Mouse (Mus musculus): ENCODE data around the gene Nudt22. TPM values are rescaled to one million over a fixed set of nuclear protein-coding genes. Genes with fewer than 3 reads are reported as not detected.

The Nudt22 gene
- polyA plus RNA-seq, 1 experiment from 2014 or later: 23.9 TPM

DNA sequence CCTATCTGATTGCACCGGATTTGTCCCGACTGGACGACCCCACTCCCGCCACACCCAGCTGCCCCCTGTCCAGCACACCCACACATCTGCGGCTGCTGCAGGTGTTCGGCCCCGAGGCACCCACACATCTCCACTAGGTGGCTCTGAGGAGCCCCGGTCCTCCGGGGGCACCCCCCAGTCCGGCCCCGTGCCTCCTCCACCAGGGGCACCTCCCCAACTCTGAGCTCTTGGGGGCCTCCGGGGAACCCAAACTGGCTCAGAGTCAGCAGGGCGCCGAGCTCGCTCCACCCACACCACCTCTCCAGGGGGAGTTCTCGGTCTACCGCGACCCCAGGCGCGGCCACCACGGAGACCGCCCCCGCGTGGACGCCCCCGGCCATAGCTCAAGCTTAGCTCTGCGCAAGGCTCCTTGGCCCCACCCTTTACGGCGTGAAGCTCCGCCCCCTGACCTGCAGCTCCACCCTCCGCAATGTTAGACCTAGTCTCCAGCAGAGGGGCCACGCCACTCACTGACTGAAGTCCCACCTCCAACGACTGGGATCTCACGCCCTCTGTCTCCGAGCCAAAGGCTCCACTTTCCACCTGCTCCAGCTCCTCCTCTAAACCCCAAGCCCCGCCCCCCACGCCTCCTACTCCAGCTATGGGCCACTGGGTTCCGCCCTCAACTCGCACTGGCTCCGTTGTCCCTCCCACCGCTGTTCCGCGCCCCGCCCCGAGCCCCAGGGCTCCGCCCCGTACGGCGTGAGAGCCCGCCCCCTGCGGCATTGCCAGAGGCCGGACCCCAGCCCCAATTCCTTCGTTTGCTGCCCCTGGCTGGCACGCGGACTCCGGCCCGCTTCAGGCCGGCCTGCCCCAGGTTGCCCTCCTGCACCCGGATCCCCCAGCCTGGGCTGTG is 16.2 kb downstream of the Nudt22 start:
- H3K9me3 ChIP-seq: no peaks in the 10 kb centered on the region
- DNase-seq (ENCODE audit: low spot score): peak; percentile 100
- H3K27me3 ChIP-seq (ENCODE audit: insufficient read depth, poor library complexity, severe bottlenecking): no peaks in the 10 kb centered on the region
- H3K4me3 ChIP-seq: peak overlapping the region; percentile 76
- peak overlapping the region; percentile 96 for H3K27ac ChIP-seq
- peaks cover 49% of the 10 kb centered on the region for H3K4me1 ChIP-seq
- WGBS: under 1% methylated on average over 59 of the region's 59 CpGs
- peaks cover 52% of the 10 kb centered on the region for H3K36me3 ChIP-seq

DNA sequence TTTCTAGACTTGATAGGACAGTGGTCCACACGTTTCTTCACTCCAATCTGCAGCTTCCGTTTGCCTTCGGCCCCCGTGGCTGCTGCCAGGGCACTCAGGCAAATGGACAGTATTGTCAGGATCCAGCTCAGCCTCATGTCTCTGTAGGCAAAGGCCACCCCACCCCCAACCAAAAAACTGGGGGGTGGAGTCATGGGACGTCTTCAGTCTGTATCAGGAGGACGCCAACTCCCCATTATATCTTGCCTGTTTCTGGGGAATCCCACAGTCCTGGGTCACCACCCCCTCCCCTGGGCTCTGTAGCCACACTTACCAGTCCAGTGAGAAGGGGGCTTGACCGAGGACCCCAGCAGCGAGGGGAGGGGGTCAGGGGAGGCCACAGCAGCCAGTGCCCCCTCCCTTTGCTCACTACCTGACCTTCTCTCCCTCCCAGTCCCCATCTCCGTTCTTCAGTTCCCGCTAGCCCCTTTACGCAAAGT is 16.9 kb downstream of the Nudt22 start:
- WGBS: 6% methylated on average over 11 of the region's 11 CpGs
- Histone ChIP-seq H3K4me3 (peak overlapping the region; percentile 76), H3K27ac (peak overlapping the region; percentile 96), H3K9me3 (no peaks in the 10 kb centered on the region), H3K27me3 (ENCODE audit: insufficient read depth, poor library complexity, severe bottlenecking) (no peaks in the 10 kb centered on the region), H3K4me1 (peaks cover 52% of the 10 kb centered on the region), H3K36me3 (peaks cover 47% of the 10 kb centered on the region)
- DNase-seq (ENCODE audit: low spot score): peak; percentile 85

DNA sequence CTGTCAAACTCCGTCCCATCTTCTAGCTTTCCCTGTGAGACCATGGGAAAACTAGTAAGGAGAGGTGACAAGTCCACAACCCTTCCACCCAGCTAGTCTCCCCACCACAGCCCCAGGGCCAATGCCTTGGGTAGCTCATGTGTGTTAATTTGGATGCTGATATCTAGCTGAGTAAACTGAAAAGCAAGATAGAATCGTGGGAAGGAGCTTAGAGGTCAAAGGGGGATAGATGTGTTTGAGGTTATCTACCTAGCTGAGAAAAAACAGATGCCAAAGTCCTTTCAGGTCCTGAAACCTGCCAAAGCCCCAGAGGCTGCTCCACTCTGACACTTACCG is 17.3 kb downstream of the Nudt22 start:
- 33% methylated on average over 3 of the region's 3 CpGs for WGBS
- H3K9me3 ChIP-seq: no peaks in the 10 kb centered on the region
- H3K27me3 ChIP-seq (ENCODE audit: insufficient read depth, poor library complexity, severe bottlenecking): no peaks in the 10 kb centered on the region
- DNase-seq (ENCODE audit: low spot score): no peak
- peaks cover 56% of the 10 kb centered on the region for H3K4me1 ChIP-seq
- peak overlapping the region; percentile 96 for H3K27ac ChIP-seq
- peak overlapping the region; percentile 76 for H3K4me3 ChIP-seq
- peaks cover 42% of the 10 kb centered on the region for H3K36me3 ChIP-seq

DNA sequence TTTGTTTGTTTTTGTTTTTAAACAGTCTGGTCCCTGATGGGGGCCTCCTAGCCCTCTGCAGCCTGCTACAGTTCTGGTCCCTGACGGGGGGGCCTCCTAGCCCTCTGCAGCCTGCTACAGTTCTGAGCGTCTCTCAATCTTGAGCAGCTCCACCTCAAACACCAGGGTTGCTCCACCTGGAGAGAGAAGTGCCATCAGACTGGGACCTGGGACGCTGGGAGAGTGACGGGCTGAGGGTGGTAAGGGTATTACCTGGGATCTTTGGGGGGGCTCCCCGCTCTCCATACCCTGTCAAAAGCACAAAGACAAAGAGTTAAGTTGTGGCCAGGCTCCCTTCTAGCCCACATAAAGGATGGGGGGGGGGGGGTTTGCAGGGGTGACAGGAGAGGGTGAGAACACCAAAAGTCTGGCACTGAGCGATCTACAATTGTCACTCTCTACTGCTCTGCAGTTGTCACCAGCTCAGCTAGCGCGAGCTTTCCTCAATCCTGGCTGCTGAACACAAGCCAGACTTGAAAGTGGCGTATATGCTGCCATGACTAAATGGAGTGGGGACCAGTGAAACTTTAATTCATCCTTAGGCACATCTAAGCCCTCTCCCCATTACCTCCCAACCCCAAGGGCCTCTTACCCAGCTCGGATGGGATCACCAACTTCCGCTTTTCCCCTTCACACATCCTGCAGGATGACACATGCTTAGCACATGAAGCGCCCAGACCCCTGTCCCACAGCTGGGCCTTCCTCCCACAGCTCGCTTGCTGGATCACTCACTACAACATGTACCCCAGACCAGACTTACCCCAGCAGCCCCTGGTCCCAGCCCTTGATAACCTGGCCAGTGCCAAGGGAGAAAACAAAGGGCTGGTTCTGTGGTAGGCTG is 17.9 kb downstream of the Nudt22 start:
- Histone ChIP-seq H3K27ac (peak overlapping the region; percentile 37), H3K4me1 (peaks cover 61% of the 10 kb centered on the region), H3K4me3 (peak overlapping the region; percentile 76), H3K9me3 (no peaks in the 10 kb centered on the region), H3K36me3 (peaks cover 38% of the 10 kb centered on the region), H3K27me3 (ENCODE audit: insufficient read depth, poor library complexity, severe bottlenecking) (no peaks in the 10 kb centered on the region)
- 76% methylated on average over 13 of the region's 13 CpGs for WGBS
- DNase-seq (ENCODE audit: low spot score): no peak

DNA sequence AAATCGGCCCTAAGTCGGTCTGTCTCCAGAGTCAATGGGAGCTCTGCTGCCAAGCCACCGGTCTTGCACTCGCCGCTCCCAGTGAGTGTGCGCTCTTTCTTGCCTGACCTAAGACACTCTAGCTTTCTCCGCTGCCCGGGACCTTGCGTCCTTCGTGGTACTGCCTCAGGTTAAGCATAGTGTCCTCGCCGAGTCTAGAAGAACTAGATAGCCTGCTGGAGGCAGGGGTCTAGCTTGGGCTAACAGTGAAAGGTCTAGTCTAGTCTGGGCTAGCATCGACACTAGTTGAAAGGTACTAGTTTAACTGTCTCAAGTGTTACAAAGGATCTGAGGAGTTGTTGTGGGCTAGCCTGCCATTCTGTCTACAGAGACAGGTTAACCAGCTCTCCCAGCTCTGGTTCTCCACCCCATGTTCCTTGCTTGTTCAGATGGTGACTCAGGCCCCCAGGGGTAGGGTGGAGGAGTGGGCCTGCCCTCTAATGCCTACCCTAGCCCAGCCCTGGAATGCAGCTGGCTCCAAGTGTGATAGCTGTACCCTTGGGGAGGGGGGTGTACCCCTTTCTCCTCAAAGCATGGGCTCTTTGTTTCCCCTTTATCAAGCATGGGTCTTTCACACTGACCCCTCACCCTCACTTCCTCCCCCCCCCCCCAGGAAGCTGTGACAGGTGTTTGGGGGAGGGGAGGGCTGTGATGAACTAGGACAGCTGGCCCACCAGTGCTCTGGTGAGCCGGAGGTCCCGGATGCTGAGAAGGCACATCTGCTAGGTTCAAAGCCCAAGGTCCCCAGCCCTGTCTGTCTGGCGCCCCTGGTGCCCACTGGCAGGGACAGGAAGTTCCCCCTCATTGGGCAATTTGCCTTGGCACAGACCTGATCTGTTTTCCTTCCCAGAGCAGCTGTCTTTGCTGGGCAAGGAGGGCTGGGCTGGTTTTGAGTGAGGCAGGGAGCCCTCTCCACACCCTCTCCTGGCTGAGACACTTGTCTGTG is 20.1 kb downstream of the Nudt22 start, which contains the start of gene Plcb3:
Gene Plcb3, minus strand, starts transcription at position 934 of the 985 bp plus-strand sequence.
- H3K4me1 ChIP-seq: peaks cover 73% of the 10 kb centered on the region
- DNase-seq (ENCODE audit: low spot score): peak; percentile 85
- no peaks in the 10 kb centered on the region for H3K27me3 ChIP-seq (ENCODE audit: insufficient read depth, poor library complexity, severe bottlenecking)
- peak within 1 kb of the TSS; percentile 94 for H3K27ac ChIP-seq
- peaks cover 25% of the 10 kb centered on the region for H3K36me3 ChIP-seq
- H3K9me3 ChIP-seq: no peaks in the 10 kb centered on the region
- under 1% methylated on average over 16 of the region's 16 CpGs for WGBS
- H3K4me3 ChIP-seq: peak within 1 kb of the TSS; percentile 88

DNA sequence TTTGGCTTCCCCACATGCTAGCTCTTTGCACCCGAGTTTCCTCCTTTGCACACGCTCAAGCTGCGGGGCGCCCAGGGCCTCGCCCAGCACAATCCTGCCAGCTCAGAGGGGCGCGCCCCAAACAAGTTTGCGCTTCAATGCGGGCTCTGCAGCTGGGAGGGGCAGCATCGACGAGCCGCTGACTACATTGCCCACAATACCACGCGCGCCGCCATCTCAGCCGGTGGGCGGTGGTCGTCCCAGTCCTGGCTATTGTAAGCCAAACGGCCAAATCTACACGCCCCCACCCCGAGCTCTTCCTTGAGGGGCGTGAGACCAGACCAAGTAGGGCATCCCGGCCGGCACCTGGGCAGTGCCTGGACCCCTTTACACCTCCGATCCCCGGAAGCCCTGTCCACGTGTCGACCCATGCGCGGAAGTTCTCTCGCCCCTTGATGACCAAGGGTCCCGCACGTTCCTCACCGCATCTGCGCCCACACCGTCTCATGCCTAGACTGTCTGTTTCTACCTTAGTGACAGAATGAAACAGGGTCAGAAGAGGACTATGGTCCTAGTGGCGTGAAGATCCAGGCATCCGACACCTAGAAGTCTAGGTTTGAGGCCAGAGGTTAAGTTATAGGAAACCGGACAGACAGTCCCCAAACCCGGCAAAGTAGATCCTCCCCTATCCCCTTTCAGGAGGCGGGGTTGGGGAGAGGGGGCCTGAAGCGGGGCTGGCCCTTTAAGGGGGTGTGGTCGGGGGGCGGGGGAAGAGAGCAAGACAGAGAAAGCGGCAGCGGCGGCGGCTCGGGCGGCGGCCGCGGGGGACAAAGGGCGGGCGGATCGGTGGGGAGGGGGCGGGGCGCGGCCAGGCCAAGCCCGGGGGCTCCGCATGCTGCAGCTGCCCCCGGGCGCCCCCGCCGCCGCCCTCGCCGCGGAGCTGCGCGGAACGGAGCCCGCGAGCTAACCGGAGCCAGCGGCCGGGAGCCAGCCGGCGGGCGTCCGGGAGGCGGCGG is 21.4 kb downstream of the Nudt22 start, which contains the start of gene Ppp1r14b:
Gene Ppp1r14b, plus strand, starts transcription at position 758 of the 995 bp plus-strand sequence.
- H3K27me3 ChIP-seq (ENCODE audit: insufficient read depth, poor library complexity, severe bottlenecking): no peaks in the 10 kb centered on the region
- H3K36me3 ChIP-seq: peaks cover 25% of the 10 kb centered on the region
- H3K4me3 ChIP-seq: peak within 1 kb of the TSS; percentile 88
- H3K9me3 ChIP-seq: no peaks in the 10 kb centered on the region
- H3K27ac ChIP-seq: peak within 1 kb of the TSS; percentile 94
- DNase-seq (ENCODE audit: low spot score): peak; percentile 96
- WGBS: 2% methylated on average over 79 of the region's 84 CpGs
- H3K4me1 ChIP-seq: peaks cover 78% of the 10 kb centered on the region

DNA sequence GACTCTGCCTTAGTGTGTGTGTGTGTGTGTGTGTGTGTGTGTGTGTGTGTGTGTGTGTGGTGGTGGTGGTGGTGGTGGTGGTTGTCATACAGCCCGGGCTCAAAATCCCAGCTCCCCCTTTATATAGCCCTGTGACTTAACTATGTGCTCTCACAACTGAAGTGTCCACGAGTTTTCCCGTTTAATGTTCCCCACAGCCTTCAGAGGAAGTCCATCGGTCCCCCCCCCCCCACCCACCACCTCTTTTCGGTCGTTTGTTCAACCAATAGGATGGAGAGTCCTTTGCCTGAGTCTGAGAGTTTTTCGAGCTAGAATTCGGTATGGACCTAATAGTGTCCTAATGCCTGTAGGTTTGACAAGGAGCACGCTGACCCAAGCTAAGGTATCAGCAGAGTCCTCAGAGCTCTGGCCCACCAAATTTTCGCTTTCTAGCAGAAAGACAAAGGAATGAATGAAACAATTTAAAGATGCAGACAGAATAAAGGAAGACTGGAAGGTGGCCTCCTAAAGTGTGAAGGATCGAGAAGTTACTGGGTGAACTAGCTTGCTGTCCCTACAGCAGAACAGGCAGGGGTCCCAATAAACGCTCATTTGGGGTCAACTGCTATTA is 22.2 kb downstream of the Nudt22 start:
- Histone ChIP-seq H3K4me1 (peaks cover 78% of the 10 kb centered on the region), H3K9me3 (no peaks in the 10 kb centered on the region), H3K27ac (peak overlapping the region; percentile 94), H3K27me3 (ENCODE audit: insufficient read depth, poor library complexity, severe bottlenecking) (no peaks in the 10 kb centered on the region), H3K36me3 (peaks cover 24% of the 10 kb centered on the region), H3K4me3 (peak overlapping the region; percentile 88)
- WGBS: 30% methylated on average over 12 of the region's 12 CpGs
- no peak for DNase-seq (ENCODE audit: low spot score)

DNA sequence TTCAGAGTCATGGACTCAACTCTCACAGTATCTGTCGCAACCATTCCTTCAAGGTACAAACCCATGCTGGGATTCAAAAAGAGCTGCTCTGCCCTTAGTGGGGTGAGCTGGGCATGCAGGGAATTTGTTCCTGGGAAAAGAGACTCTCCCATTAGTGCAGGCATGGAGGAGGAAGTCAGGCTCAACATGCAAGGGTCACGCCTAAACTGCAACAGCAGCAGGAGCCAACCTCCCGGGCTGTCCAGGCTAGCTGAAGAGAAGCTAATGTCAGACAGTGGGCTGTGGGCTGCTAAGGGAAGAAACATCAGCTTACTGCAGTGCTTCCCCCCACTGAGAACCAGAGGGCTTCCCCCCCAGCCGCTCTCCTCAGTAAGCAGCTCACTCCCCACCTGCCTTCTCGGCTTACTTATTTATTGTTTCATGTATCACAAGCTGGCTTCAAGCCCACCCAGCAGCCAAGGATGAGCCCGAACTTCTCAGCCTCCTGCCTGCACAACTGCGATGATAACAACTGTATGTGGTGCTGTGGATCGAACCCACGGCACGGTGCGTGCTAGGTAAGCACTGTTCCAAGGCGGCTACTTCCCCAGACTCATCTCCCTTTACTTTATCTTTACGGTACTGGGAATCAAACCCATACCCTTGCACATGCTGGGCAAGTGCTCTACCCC is 23.5 kb downstream of the Nudt22 start:
- WGBS: 79% methylated on average over 13 of the region's 13 CpGs
- Histone ChIP-seq H3K4me1 (peaks cover 75% of the 10 kb centered on the region), H3K27me3 (ENCODE audit: insufficient read depth, poor library complexity, severe bottlenecking) (no peaks in the 10 kb centered on the region), H3K36me3 (peaks cover 11% of the 10 kb centered on the region), H3K4me3 (no peak overlapping the region), H3K9me3 (no peaks in the 10 kb centered on the region), H3K27ac (peak overlapping the region; percentile 89; the same call in 1 of the 2 replicates)
- no peak for DNase-seq (ENCODE audit: low spot score)

DNA sequence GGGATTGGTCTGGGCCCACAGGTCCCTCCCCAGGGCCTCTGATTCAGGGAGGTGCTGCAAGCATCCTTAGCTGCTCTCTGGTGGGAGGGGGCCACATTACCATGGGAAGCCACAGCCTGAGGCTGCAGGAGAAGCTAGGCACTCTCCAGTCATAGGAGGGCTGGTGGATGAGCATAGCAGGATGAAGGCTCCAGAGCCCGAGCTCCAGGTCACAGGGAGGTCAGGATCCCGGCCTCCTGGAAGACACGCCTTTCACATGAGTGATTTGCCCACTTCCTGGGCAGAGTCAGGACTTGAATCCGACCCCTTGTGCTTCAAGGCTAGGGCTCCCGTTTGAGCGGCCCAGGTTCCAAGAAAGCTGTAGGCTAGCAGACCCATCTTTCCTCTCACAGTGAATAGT is 24.3 kb downstream of the Nudt22 start:
- Histone ChIP-seq H3K27me3 (ENCODE audit: insufficient read depth, poor library complexity, severe bottlenecking) (no peaks in the 10 kb centered on the region), H3K36me3 (peaks cover 9% of the 10 kb centered on the region), H3K9me3 (no peaks in the 10 kb centered on the region), H3K4me1 (peaks cover 68% of the 10 kb centered on the region), H3K27ac (peak overlapping the region; percentile 89), H3K4me3 (no peak overlapping the region)
- DNase-seq (ENCODE audit: low spot score): no peak
- WGBS: 45% methylated on average over 6 of the region's 6 CpGs

DNA sequence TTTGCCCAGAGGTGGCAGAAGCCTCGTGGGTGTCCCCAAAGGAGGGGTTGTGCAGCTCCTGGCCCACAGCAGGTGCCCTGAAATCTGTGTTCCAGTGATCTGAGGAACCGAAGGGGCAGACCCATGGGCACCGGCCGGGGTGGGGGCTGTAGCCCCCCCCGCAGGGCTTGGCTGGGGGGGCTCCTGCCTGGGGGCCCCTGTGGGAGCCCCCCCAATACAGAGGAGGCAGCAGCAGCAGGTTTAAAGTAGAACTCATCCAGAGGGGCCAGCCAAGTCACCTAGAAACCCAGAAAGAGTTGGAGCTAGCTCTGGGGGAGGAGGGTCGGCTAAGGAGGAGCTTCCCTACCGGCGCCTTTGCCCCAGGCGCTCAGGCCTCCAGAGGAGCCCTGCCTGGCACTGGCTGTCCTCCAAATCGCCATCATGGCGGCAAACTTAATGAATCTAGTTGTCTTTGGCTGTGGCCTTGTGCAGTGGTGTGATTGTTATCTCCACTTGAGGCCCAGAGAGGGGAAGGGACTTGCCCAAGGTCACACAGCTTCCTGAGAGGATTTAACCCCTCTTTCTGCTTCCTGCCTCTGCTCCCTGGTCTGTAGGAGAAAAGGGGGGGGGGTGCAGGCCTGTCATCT is 25.3 kb downstream of the Nudt22 start:
- Histone ChIP-seq H3K4me3 (peak overlapping the region; percentile 76), H3K36me3 (peaks cover 15% of the 10 kb centered on the region), H3K4me1 (peaks cover 60% of the 10 kb centered on the region), H3K9me3 (no peaks in the 10 kb centered on the region), H3K27ac (peak overlapping the region; percentile 89), H3K27me3 (ENCODE audit: insufficient read depth, poor library complexity, severe bottlenecking) (no peaks in the 10 kb centered on the region)
- no peak for DNase-seq (ENCODE audit: low spot score)
- 19% methylated on average over 11 of the region's 11 CpGs for WGBS

Measured in heart, embryonic 10.5 days (tissue).